Mouse (Mus musculus): ENCODE data around the gene Sftpa1. TPM values are rescaled to one million over a fixed set of nuclear protein-coding genes. Genes with fewer than 3 reads are reported as not detected.

Sftpa1 gene
- not detected for total RNA-seq (2021)
- long read RNA-seq, experiment 1 = 0 reads
- long read RNA-seq, experiment 2 = 0 reads

DNA sequence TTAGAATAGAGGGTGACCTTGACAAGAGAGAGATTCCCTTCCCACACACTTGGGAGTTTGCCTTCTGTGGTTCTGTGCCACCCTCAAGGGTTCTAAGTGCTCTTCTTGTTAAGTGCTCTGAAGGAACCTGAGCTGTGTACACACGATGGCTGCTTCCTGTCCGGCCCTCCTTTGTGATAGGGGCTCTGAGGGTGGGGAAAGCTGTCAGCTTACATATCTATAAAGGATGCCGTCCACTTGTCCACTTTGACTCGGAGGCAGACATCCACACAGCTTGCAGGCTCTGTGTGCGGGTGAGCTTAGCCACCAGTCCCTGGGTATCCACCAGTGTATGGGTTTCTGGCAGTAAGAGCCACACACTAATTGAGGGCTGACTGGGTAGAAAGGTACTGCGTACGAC, at the start of gene Sftpa1:
Sftpa1 (plus strand) TSS at position 243 of the 400 bp plus-strand sequence.
- DNase-seq = no peak
- intact Hi-C loops (cut with DNase I; ENCODE audit: low total_unique reads) = no loop called here

DNA sequence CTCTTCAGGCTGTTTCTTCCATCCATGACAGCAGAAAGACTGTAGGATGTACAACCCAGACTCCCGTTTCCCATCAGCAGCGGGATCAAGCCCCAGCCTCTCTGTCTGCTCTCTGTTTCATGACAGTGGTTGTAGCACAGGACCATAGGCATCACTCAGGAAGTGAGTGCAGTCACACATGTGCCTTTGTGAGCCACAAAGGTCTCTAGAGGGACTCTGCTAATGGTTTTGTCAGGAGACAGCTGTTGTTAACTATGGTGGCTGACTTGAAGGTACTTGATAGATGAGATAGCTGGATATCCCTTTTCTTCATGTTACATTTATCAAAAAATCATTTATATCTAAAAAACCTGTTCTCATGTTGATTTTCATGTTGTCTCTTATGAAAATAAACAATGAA, 49.2 kb upstream of the Sftpa1 start:
- intact Hi-C loops (cut with DNase I; ENCODE audit: low total_unique reads) = no loop called here

DNA sequence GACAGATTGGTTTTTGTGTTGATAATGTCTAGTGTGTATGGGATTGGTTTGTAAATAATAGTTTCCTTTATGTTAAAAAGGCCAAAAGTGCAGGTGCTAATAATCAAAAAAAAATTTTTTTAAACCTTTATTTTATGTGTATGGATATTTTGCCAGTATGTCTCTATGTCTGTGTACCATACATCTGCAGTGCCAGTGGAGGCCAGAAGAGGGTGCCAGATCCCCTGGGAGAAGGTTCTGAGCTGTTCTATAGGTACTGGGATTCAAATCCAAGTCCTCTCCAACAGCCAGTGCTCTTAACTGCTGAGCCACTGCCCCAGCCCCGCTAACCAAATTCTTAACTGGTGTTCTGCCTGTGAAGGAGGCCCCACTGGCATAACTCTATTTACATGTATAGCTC, 44.1 kb upstream of the Sftpa1 start:
- no peak for DNase-seq
- intact Hi-C loops (cut with DNase I; ENCODE audit: low total_unique reads) = no loop called here

More for the DNA sequence above, 49.2 kb upstream of the Sftpa1 start:
- DNase-seq = no peak

DNA sequence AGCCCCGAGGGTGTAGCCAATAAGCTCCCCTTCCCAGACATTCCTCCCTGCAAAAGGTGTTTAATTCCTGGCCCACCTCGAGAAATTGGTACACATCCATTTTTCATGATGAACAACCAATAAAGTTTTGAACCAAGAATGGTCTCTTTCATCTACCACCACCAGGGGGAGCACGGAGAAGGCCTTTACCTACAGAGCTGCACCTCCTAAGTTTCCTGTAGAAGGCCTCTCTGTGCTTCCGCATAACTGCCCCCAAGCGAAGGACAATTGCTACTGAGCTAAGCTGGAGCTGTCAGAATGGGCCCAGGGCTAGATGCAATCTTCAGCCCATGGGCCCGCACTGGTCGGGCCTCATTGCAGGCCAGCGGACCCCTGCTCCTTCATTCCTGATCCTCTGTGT, 40.8 kb upstream of the Sftpa1 start:
- no peak for DNase-seq

DNA sequence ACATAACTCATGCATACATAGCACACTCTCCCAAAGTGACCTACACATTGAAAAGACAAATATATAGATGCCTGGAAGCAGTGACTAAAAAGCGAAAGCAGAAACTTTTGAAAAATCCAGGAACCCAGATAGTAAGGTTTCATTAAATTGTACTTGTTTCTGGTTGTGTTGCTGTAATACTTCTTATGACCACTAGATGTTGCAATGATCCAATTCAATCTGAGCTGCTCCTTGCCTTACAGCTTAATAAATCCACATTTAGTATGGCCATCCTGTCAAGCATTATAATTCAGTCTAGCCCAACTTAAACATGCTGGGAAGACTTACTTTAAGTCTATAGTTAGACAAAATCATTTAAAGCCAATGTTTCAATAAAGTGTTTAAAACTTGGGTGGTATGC, 37.5 kb upstream of the Sftpa1 start:
- intact Hi-C loops (cut with DNase I; ENCODE audit: low total_unique reads) = no loop called here
- no peak for DNase-seq

More for the DNA sequence above, 40.8 kb upstream of the Sftpa1 start:
- intact Hi-C loops (cut with DNase I; ENCODE audit: low total_unique reads) = no loop called here

DNA sequence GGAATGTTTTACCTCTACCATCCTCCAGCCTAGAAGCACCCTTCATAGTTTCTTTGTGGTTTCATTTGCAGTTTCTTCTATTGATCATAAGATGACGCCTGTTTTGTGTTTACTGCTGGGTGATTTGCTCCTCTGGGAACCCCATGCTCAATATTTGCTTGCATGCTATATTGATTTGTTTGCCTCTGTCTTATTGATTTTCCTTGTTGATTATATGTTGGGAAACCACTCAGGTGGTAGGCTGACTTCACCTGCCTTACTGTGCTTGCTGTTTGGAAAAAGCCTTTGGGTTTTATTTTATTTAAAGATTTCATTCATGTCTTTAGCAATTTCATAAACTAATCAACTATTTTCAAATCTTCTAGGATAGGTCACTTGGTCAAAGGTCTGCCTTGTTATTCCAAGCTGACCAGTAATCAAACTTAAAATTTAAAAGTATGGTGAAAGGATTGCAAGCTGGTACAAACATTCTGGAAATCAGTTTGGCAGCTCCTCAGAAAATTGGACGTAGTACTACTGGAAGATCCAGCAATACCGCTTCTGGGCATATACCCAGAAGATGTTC, 35.2 kb upstream of the Sftpa1 start:
- DNase-seq = no peak
- intact Hi-C loops (cut with DNase I; ENCODE audit: low total_unique reads) = no loop called here

DNA sequence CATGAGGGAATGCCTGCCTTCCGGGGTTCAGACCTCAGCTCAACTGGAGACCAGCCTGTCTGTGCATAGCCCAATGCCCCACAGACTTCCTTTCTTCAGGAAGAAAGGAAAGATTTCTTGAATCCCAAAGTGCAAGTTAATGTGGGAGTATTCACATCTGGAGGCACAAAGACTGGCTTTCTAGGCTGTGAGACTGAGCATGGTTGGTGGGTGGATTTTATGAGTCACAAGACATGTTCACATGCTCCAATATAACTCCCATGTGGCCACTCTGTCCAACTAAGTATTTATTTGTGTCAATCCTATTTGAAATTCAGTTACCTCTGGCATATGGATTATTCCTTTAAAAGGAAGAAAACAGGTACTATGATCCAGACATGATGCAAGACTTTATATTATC, 32.9 kb upstream of the Sftpa1 start:
- DNase-seq = no peak

DNA sequence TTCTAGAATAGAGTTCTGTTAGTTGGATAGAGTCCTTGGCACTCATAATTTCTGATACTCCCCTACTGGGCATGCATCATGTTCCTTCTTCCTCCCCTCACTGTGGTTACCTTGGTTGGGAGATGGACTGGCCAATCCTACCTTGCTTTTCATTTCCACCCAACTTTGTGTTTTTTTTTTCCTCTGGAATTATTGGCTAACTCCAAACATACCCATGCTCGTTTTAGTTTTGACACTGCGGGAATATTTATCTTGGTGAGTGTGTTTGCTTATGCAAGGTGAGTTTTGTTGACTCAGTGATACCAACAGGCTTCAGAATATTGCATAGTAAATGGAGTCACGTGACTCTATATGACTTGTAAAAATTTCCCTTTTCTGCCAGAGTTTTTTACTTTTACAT, 30.9 kb upstream of the Sftpa1 start:
- no peak for DNase-seq
- intact Hi-C loops (cut with DNase I; ENCODE audit: low total_unique reads) = no loop called here

More for the DNA sequence above, 32.9 kb upstream of the Sftpa1 start:
- intact Hi-C loops (cut with DNase I; ENCODE audit: low total_unique reads) = no loop called here

DNA sequence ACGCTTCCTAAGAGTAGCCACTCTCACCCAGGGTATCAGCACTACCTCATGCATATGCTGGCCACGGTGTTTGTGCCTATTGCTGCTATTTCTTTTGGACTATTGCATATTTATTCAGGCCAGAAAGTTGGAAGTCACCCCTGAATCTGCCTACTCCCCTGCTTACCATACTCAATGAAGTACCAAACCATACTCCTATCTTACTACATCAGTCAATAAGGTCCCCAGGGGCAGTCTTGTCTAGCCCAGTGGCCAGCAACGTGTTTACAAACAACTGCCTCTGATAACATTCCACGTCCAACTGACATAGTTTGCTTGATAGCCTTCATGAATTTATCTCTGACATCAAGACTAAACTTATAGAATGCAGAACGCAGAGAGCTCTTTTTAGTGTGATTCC, 30.3 kb upstream of the Sftpa1 start:
- intact Hi-C loops (cut with DNase I; ENCODE audit: low total_unique reads) = no loop called here
- DNase-seq = no peak

DNA sequence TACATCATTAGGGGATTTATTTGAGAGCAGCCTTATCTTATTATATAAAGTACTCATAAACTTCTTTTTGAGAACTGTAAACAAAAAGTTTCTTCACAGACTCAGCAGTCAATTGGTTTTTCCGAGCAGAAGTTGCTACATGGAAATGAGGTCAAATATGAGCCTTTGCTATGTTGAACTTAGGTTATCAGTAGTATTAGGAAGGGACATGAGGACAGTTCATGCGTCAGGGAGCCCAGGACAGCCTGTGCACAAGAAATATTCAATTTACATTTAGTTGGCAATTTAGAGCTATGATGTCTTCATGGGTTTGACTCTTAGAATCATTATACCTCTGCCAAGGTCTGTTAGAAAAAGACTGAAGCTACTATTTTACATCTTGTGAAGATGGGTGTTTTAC, 29.3 kb upstream of the Sftpa1 start:
- DNase-seq = no peak
- intact Hi-C loops (cut with DNase I; ENCODE audit: low total_unique reads) = no loop called here

DNA sequence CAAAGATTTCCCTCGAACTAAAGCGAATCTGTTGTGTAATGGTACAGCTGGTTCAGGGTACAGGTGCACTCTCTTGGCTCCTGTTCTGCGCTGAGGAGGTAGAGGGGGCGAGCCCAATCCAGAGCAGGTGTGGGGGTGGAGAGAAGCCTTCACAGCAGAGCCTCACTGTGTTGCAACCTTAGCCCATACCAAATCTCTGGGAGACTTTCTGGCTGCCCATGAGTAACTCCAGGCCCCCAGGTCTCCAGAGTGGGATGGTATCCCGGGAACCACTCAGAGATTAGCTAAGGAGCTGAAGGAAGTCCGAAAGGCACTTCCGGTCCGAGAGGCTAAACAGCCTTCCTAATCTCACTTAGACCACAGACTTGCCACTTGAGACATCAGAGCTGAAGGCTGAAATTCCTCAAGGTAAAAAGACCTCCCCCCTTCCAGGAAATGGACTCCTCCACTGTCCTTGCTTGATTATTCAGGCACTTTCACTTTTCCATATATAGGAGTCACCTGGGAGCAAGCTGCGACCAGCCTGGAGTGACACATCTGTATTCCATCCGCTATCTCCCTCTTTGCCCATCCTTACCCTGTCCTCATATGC, 26.6 kb upstream of the Sftpa1 start, which contains the start of gene Mat1a:
Mat1a (plus strand) TSS at position 183 of the 592 bp plus-strand sequence.
- intact Hi-C loops (cut with DNase I; ENCODE audit: low total_unique reads) = no loop called here
- DNase-seq = no peak

DNA sequence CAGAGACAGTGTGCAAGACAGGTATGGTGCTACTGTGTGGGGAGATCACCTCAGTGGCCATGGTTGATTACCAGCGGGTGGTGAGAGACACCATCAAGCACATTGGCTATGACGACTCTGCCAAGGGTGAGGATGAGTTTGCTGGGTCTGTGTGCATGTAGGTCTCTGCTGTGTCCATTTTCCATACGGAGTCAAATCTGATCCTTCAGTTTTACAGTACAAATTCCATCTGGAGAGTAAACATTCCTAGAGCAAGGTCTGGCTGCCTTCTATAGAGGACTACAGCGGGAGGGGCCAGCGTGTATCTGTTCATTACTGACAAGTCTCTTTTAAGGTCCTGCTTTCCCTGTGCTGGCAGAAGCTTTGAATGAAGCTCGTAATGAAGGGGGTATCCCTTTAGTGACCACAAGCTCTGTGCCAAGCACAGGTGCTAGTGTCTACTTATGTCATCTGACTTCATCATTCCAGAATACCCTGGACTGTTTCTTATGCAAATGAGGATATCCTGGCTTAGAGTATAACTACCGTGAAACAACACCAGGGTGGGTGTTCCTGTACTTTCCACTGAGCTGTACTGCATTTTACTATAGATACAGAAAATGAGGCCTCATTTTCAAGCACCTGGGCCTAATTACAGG, 20.4 kb upstream of the Sftpa1 start:
- intact Hi-C loops (cut with DNase I; ENCODE audit: low total_unique reads) = no loop called here
- DNase-seq = no peak

DNA sequence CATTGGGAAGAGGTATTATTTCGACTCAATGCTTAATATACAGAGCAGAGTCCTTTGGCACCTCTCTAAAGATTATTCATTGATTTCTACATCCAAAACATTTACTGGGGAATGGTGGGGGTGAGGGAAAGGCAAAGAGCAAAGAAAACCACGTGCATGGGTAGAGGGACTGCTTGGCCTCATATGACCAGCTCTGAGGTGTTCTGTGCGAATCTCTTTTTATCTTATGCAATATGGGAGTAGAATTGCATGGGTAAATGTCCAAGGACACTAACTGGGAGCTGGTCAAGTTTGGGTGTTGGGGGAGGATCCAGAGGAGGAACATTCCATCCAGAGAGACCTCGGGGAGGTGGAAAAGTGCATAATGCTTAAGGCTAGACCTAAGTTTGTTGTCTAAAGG, 18.6 kb upstream of the Sftpa1 start:
- intact Hi-C loops (cut with DNase I; ENCODE audit: low total_unique reads) = no loop called here
- DNase-seq = no peak

DNA sequence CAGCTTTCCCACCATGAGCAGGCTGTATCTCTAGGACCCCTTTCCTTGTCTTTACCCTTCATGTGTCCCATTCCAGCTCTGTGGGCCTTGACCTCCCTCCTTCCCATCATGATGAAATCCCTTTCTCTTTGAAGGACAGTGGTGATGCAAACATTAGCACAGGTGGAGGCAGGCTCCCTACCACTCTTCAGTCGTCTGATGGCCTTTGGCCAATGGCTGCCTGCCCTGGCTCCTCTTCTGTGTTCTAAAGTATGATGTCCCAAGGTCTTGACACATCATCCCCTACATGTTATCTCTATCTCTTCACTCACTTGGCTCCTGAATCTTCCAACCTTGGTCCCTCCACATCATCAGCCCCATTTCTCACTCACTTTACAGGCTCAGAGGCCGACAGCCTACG, 15.3 kb upstream of the Sftpa1 start:
- intact Hi-C loops (cut with DNase I; ENCODE audit: low total_unique reads) = no loop called here
- DNase-seq = no peak

DNA sequence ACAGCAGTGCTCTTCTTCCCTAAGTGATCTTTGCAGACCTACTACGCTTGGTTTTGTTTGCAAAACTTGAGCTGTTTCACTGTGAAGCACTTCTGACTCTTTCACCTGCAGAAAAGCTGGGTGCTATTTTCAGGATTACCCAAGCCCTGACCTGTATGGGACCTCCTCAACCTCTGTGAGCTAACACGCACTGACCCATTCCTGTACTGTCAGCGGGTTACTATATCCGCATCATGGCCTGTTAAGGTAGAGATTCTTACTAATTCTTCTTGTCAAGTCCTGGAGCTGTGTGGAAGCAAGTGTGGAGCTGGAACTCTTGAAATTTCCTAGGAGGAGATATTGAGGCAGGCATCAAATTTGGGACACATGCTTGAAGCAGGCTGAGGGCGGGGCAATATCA, 6.9 kb upstream of the Sftpa1 start:
- no peak for DNase-seq
- intact Hi-C loops (cut with DNase I; ENCODE audit: low total_unique reads) = no loop called here

DNA sequence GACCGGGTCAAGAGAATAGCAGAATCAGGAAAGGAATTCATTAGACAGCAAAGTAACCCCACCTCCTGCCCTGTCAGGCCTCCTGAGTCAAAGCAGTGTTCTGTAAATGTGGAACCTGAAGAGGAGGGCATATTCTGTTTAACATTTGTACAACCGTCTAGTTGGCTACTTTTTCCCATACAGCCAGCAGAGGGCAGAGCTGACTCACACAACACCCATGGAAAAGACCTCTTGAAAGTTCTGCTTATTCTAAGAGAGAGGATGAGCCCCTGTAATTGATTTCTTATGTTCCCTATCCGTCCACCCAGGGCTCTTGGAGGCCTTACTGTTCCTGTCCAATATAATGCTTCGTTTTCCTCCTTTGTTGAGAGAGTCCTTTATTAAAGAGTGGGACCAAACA, 3.6 kb upstream of the Sftpa1 start:
- DNase-seq = no peak

DNA sequence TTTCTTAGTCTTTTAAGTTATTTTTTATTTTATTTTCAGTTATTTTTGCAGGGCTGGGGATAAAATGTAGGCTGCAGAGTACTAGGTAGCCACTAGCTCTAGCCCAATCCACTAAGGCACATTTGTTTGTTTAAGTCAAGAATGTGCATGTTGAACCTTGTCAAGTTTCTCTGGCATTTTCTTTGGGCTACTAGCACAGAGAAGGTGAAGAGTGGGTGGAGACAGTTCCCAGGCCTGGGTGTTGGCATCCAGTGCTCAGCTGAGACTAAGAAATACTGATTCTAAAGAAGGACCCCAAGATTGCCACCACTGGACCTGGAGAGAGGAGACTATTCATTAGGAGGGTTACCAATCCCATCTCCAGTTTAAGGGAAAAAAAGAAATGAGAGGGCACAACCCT, 5.4 kb downstream of the Sftpa1 start:
- no peak for DNase-seq
- intact Hi-C loops (cut with DNase I; ENCODE audit: low total_unique reads) = no loop called here

More for the DNA sequence above, 3.6 kb upstream of the Sftpa1 start:
- intact Hi-C loops (cut with DNase I; ENCODE audit: low total_unique reads) = no loop called here

DNA sequence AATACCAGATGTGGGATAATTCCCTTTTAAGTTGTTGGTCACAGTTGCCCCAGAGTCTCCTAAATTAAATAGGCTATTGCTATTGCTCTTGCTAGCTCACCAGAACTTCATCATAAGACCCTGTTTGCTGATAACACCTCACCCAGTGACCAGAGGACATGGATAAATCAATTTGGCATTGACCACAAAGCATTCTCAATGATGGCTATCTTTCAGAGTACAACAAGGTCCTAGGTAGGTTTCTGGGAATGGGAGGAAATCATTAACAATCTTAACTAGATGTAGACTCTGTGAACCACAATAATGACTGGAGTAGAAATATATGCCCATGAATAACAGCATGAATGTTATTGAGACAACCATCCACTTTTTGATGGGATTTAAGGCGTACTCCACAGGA, 9.1 kb downstream of the Sftpa1 start:
- intact Hi-C loops (cut with DNase I; ENCODE audit: low total_unique reads) = no loop called here

DNA sequence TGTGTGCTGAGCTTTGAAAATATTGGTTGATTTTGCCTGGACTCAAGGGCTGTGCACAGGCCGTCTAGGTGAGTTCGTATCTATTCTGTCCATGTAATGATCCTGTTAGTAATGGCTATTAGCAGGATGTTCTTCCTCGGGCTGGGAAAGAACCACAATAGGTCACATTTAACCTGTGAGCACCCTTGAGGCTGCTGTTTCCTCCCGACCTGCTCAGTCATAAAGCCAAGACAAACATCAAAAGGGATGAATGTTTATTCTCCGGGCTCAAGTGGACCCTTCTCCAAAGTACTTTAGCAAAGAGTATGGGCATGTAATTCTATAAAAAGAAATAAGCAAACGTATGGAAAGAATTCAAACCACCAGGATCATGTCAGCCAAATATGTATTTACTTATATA, 14.5 kb downstream of the Sftpa1 start:
- no peak for DNase-seq
- intact Hi-C loops (cut with DNase I; ENCODE audit: low total_unique reads) = no loop called here

More for the DNA sequence above, 9.1 kb downstream of the Sftpa1 start:
- DNase-seq = no peak

DNA sequence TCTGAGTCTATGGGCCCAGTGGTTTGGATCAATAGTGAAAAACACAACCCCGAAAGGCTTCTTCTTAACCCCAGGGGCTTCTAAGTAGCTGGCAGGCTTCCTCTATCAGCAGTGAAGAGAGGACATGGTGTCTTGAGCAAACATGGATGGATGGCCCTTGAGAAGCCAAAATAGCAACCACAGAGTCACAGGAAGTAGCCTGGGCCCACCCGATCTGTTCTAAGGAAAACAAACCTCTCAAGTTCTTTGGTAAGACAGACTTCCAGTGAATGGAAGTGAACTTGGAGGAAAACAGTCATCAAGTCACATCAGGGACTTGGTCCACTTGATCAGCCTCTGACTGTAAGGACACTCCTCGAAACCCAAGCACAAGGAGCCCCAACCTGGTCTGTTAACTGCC, 15.3 kb downstream of the Sftpa1 start:
- intact Hi-C loops (cut with DNase I; ENCODE audit: low total_unique reads) = no loop called here
- no peak for DNase-seq

DNA sequence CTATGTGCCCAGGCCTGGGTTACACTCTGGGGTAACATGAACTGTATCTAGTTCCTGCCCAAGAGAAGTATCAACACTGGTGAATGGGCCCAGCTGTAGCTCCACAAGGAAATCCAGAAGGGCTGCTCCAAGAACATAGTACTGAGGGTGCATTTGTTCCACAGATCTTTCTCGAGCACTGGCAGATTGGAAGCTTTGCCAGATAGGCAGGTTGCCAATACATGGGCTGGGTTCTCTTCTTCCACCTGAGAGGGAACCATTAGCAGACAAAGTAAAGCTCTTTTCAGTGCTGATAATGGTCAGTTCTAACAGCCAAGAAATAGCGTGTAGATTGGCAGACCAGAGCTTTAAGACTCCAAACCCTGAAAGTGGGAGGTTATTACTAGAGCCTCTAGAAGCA, 15.8 kb downstream of the Sftpa1 start:
- intact Hi-C loops (cut with DNase I; ENCODE audit: low total_unique reads) = no loop called here
- DNase-seq = no peak

Measured in gastrocnemius, postnatal 14 days (tissue).